Mouse (Mus musculus): ENCODE measurements around the gene Slc38a2. TPM values are rescaled to one million over a fixed set of nuclear protein-coding genes. Genes with fewer than 3 reads are reported as not detected.

Slc38a2 gene
- 148 TPM for polyA plus RNA-seq (2021)

GRCm38 (mm10) chr15:96699521-96700511 lies at the start of gene Slc38a2:
Gene Slc38a2, minus strand, starts transcription at chr15:96699730.
- ChIA-PET POLR2A (interaction anchor here (0.5 to 1.3 kb wide), 3 partner anchors 10 to 237 kb away, joined by 3 to 5 read pairs (median 4); no protein-coding TSS in a partner anchor), CTCF (interaction anchor here (1.0 kb wide), 1 partner anchor 238 kb away, joined by 3 read pairs; no protein-coding TSS in a partner anchor)
- in situ Hi-C loops (cut with MboI; ENCODE audit: low pct_unique_long_range_greater_than_20kb), result loop anchor here (5.0 kb wide), 2 partner anchors 232 to 487 kb away; no protein-coding TSS in a partner anchor
- no peaks in the 10 kb centered on the region for H3K27me3 ChIP-seq
- no peak for DNase-seq (ENCODE audit: low read depth, low spot score)
- ATAC-seq, result peak; percentile 83
- TF ChIP-seq CTCF (IDR thresholded peaks at IDR 0.05), result no peak

DNA sequence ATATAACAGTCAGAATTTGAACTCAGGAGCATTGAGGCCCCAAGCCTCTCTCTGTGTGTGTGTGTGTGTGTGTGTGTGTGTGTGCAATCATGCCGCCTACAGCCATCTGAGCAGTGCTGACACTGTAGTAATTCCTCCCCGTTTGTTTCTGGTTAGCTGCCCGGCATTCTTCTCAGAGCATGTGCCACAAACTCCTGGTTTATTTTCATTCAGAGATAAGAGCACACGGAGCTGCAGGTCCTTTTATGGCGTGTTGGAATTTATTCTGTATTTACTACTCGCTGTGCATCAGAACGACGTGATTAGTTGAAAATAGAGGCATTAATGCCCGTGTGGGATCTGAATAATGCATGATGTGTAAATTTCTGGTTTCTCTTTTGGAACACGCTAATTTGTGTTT lies 49.6 kb upstream of the Slc38a2 start:
- DNase-seq (ENCODE audit: low read depth, low spot score), result no peak
- POLR2A ChIA-PET, result no interaction called here
- CTCF ChIA-PET, result interaction anchor here (1.1 kb wide), 1 partner anchor 9 kb away, joined by 4 read pairs; no protein-coding TSS in a partner anchor
- in situ Hi-C loops (cut with MboI; ENCODE audit: low pct_unique_long_range_greater_than_20kb), result no loop called here
- no peaks in the 10 kb centered on the region for H3K27me3 ChIP-seq
- no peak for TF ChIP-seq CTCF (IDR thresholded peaks at IDR 0.05)
- no peak for ATAC-seq

DNA sequence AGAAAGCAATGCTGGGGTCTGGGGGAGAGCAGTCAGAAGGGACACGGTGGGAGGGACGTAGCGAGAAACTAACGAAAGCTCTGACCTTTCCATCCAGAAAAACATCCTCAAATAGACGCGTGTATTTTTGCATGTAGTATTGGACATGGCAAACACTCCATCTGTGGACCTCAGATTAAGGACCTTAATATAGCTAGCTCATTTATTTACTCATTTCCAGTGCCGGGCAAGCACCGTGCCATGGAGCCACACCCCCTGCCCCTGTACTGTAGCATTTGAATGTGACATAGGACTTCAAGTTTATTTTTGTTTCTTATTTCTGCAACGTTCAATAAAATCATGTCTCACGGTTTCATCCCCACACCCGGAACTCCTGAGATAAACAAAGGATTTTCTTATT lies 48.0 kb upstream of the Slc38a2 start:
- no peak for DNase-seq (ENCODE audit: low read depth, low spot score)
- no peak for TF ChIP-seq CTCF (IDR thresholded peaks at IDR 0.05)
- no peak for ATAC-seq
- in situ Hi-C loops (cut with MboI; ENCODE audit: low pct_unique_long_range_greater_than_20kb), result no loop called here
- H3K27me3 ChIP-seq, result no peaks in the 10 kb centered on the region
- POLR2A ChIA-PET, result interaction anchor here (0.8 kb wide), 1 partner anchor 9 kb away, joined by 3 read pairs; no protein-coding TSS in a partner anchor
- CTCF ChIA-PET, result no interaction called here

DNA sequence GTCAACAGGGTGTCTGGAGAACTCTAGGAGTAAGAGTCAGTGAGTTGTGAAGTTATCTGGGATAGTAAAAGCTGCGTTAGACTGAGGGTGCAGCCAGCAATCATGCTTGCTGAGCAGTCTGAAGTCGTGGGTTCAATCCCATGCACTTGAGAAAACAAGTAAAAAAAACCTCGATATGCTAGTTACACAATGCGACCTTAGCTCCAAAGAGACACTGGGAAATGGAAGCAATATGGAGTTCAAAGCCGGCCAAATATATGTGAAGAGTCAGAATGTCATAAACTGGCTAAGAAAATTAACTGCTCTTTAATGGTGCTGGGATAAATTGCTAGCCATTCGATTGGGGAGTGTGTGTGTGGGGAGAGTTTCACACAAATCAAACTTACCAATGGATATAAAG lies 47.5 kb upstream of the Slc38a2 start:
- TF ChIP-seq CTCF (IDR thresholded peaks at IDR 0.05), result no peak
- DNase-seq (ENCODE audit: low read depth, low spot score) (no peak), ATAC-seq (no peak)
- CTCF ChIA-PET, result no interaction called here
- POLR2A ChIA-PET, result no interaction called here
- H3K27me3 ChIP-seq, result no peaks in the 10 kb centered on the region
- in situ Hi-C loops (cut with MboI; ENCODE audit: low pct_unique_long_range_greater_than_20kb), result no loop called here

GRCm38 (mm10) chr15:96745299-96745698 lies 45.8 kb upstream of the Slc38a2 start:
- ChIA-PET CTCF (interaction anchor here (0.8 kb wide), 1 partner anchor 50 kb away, joined by 3 read pairs; no protein-coding TSS in a partner anchor), POLR2A (no interaction called here)
- no peaks in the 10 kb centered on the region for H3K27me3 ChIP-seq
- no peak for TF ChIP-seq CTCF (IDR thresholded peaks at IDR 0.05)
- no peak for DNase-seq (ENCODE audit: low read depth, low spot score)
- ATAC-seq, result no peak
- in situ Hi-C loops (cut with MboI; ENCODE audit: low pct_unique_long_range_greater_than_20kb), result no loop called here

- no peaks in the 10 kb centered on the region for H3K27me3 ChIP-seq
- in situ Hi-C loops (cut with MboI; ENCODE audit: low pct_unique_long_range_greater_than_20kb), result no loop called here
- DNase-seq (ENCODE audit: low read depth, low spot score) (no peak), ATAC-seq (no peak)
- TF ChIP-seq CTCF (IDR thresholded peaks at IDR 0.05), result no peak
- ChIA-PET POLR2A (no interaction called here), CTCF (no interaction called here)
These were observed 45.4 kb upstream of the Slc38a2 start for GRCm38 (mm10) chr15:96744882-96745296.

GRCm38 (mm10) chr15:96744153-96744881 lies 44.8 kb upstream of the Slc38a2 start:
- CTCF ChIA-PET, result no interaction called here
- DNase-seq (ENCODE audit: low read depth, low spot score) (no peak), ATAC-seq (no peak)
- H3K27me3 ChIP-seq, result no peaks in the 10 kb centered on the region
- no peak for TF ChIP-seq CTCF (IDR thresholded peaks at IDR 0.05)
- POLR2A ChIA-PET, result no interaction called here
- in situ Hi-C loops (cut with MboI; ENCODE audit: low pct_unique_long_range_greater_than_20kb), result no loop called here

GRCm38 (mm10) chr15:96743257-96743656 lies 43.7 kb upstream of the Slc38a2 start:
- no peak for DNase-seq (ENCODE audit: low read depth, low spot score)
- in situ Hi-C loops (cut with MboI; ENCODE audit: low pct_unique_long_range_greater_than_20kb), result no loop called here
- no peak for TF ChIP-seq CTCF (IDR thresholded peaks at IDR 0.05)
- ChIA-PET POLR2A (no interaction called here), CTCF (interaction anchor here (0.8 to 1.1 kb wide), 2 partner anchors 22 to 194 kb away, joined by 3 to 4 read pairs; no protein-coding TSS in a partner anchor)
- ATAC-seq, result no peak
- no peaks in the 10 kb centered on the region for H3K27me3 ChIP-seq

DNA sequence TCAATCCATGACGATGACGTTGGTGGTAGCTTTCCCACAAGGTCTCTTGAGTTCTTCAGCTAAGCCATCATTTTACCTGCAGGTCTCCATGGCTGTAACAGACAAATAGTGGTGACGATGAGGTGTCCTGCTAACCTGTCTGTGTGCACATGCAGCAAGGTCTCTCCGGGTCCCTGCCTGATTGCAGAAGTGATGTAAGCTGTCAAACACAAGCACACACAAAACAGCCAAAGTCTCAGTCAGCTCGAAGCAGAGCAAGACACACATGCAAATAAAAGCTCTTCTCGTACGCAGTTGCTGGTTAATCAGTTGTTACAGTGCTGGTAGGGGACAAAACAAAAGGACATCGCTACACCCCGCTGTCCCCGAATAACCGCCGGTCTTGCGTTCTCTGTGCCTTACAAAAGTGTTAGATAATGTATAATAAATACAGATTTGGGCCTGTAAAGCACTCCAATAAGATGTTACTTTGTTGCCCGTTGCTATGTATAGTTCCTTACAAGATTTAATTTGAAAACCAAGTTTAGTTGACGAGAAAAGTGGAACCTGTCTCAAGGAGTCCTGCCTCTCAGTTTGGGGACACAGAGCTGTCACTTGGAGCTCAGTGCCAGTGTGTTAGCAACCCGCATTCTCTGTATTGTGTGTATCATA lies 43.2 kb upstream of the Slc38a2 start:
- no peak for TF ChIP-seq CTCF (IDR thresholded peaks at IDR 0.05)
- ChIA-PET CTCF (interaction anchor here (0.7 to 1.8 kb wide), 4 partner anchors 13 to 194 kb away, joined by 3 to 4 read pairs (median 4); no protein-coding TSS in a partner anchor), POLR2A (no interaction called here)
- DNase-seq (ENCODE audit: low read depth, low spot score) (no peak), ATAC-seq (no peak)
- in situ Hi-C loops (cut with MboI; ENCODE audit: low pct_unique_long_range_greater_than_20kb), result no loop called here
- no peaks in the 10 kb centered on the region for H3K27me3 ChIP-seq
